Mouse (Mus musculus): ENCODE results near the gene B3gnt4.
"Not testable (repeated sequence)": the region's sequence is repeated elsewhere in the genome, so short reads cannot be mapped to it uniquely, and the experiment has no call there.

B3gnt4 gene

GRCm38 (mm10) chr5:123510160-123510559 lies at the start of gene B3gnt4:
Gene B3gnt4, plus strand, starts transcription at chr5:123510460.
- in situ Hi-C loops (cut with MboI, MseI), result no loop called here

DNA sequence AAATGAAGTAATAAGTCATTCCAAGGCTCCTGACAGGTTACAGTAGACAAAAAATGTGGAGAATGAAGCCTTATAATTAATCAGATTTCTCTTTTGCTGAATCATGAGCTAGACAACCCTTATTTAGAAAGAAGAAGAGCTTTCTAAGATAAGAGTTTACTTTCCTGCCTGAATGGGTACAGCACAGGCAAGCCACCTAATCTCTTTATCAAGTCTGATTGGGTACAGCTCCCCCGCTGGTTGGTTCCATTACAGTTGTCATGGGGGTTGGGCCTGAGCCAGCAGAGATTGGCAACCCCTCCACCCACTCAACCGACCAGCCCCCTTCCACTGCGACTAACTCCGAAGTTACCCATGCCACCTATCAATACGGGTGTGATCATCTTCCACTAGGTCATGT lies 48.8 kb upstream of the B3gnt4 start:
- in situ Hi-C loops (cut with MboI, MseI), result no loop called here

DNA sequence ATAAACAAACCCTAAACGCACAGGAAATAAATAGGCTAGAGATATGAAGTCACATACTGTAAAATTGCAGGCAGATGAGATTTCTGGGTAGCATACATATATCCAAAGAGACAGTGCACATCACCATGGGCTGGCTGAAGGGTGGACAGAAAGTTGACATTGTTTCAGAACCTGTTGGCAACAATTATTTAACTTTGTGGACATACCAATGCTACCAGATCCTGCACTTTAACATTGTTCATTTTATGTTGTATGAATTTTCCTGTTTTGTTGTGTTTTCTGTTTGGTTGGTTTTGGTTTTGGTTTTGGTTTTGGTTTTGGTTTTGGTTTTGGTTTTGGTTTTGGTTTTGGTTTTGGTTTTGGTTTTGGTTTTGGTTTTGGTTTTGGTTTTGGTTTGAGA lies 45.6 kb upstream of the B3gnt4 start:
- in situ Hi-C loops (cut with MboI, MseI), result no loop called here

DNA sequence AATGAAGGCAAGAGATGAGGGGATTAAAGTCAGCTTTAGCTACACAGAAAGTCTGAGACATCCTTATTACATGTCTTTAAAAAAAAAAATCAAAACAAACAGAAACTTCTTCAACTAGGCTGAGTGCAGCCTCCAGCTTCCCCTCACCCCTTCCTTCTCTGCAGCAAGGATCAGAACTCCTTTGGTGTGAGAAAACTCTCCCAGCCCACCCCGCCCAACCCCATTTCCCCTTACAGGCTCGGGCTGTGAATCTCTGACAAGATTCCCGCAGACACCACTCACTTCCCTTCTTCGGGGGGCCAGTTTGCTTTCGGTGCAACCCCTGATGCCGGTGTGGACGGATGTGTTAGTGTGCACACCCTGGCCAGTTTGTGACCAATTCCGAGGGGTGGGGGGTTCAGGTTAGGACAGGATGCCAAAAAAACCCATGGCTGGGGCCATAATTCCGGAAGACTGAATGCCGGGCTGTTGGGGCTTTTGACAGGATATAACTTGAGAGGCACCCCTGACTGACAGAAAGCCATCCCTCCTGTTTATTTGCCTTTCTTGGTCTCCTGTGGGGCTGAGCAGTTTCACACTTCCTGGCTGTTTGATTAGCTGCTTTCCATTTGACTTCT lies 39.4 kb upstream of the B3gnt4 start:
- in situ Hi-C loops (cut with MboI, MseI), result no loop called here

GRCm38 (mm10) chr5:123473817-123474216 lies 36.4 kb upstream of the B3gnt4 start:
- in situ Hi-C loops (cut with MboI, MseI), result no loop called here

- in situ Hi-C loops (cut with MboI, MseI), result loop anchor here (25.0 kb wide), 1 partner anchor 1274 kb away; no protein-coding TSS in a partner anchor
Observed at GRCm38 (mm10) chr5:123487659-123488395, 22.4 kb upstream of the B3gnt4 start.

- in situ Hi-C loops (cut with MboI, MseI), result loop anchor here (25.0 kb wide), 1 partner anchor 1273 kb away; no protein-coding TSS in a partner anchor
Observed at GRCm38 (mm10) chr5:123489112-123489785, 21.0 kb upstream of the B3gnt4 start, which contains the start of the genes Lrrc43 and Il31. Gene Lrrc43, plus strand, starts transcription at chr5:123489305. Gene Il31, minus strand, starts transcription at chr5:123489489.

DNA sequence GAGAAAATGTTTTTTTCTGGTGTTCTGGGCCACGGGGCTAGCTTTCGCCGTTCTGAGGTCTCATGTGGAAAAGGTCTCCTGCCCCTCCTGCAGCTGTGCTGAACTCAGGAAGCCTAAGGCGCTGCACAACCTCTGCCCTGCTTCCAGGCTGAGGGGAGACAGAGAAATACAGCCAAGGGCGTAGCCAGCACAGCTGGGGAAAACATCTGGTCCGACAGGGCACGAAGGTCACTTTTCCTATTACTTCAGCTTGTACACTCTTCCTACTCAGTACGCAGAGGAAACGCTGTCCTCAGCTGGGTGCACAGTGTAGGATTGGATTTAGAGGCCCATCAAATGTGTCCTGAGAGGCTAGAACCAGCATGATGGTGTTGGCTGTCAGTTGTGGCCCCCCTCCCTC lies 20.3 kb upstream of the B3gnt4 start:
- in situ Hi-C loops (cut with MboI, MseI), result loop anchor here (10.0 to 25.0 kb wide), 2 partner anchors 115 to 1272 kb away; no protein-coding TSS in a partner anchor

DNA sequence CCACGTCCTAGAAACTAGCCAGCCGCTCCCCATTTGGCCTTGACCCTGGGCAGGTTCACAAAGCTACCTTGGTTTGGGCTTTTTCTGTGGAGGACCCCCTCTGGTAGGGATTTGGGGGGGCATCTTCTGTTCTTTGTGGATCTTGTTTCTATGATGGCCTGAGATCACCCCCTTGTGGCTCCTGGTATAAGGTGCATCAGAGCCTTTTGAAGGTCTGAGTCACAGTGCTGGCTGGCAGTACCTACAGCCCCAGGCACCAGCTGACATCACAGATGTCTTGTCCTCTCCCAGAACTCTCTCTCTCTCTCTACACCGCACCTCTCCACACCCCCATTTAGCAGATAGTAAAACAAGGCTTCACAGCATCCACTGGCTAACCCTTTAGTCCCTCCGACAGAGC lies 10.5 kb upstream of the B3gnt4 start:
- in situ Hi-C loops (cut with MboI, MseI), result loop anchor here (5.0 to 25.0 kb wide), 3 partner anchors 57 to 1263 kb away; no protein-coding TSS in a partner anchor

DNA sequence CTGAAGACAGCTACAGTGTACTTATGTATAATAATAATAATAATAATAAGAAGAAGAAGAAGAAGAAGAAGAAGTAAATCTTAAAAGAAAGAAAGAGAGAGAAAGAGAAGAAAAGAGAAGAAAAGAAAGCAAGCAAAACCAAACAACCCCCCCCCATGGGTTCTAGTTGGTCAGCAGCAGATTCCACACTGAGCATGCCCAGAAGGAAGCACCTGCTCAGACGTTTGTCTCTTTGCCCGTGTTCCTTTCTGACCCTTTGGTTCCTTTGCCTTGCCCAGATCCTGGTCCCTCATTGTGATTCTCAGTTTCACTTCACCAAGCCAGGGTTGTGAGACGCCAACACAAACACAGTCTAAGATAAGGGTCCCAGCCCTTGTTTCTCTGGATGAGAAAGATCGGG lies 8.3 kb upstream of the B3gnt4 start:
- in situ Hi-C loops (cut with MboI, MseI), result no loop called here

DNA sequence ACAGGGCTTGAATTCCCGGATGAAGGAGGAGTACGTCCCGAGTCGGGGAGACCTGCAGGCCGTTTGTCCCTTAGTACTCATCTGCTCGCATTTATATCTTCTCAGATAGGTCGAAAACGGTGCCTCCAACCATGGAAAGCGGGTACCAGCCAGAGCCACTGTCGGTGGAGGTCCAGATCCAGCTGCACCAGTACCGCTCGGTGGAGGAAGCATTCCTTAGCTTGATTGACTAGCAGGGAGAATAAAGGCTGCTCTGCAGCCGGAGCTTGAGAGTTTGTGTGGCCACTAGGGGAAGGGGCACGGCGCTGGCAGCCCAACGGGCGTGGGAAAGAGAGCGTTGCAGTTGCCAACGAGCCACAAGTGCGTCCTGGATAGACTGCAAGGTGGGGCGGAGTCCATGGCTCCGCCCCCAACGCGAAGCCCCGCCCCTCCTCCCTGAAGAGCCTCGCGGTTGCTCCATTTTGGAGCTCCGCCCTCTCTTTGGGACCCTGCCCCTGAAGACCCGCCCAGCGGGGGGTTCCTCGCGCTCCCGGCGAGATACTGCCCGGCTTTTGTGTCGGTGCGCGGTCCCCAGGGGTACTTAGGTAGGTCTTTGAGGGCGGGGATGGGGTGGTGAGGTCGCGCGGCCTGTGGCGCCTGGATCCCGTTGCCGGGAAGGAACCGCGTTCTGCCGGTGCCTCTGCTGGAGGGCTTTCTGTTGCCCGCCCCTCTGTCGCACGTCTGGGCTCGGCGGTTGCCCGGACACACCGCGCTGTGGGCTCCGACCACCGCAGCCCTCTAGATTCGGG lies 2.1 kb upstream of the B3gnt4 start:
- in situ Hi-C loops (cut with MboI, MseI), result no loop called here

DNA sequence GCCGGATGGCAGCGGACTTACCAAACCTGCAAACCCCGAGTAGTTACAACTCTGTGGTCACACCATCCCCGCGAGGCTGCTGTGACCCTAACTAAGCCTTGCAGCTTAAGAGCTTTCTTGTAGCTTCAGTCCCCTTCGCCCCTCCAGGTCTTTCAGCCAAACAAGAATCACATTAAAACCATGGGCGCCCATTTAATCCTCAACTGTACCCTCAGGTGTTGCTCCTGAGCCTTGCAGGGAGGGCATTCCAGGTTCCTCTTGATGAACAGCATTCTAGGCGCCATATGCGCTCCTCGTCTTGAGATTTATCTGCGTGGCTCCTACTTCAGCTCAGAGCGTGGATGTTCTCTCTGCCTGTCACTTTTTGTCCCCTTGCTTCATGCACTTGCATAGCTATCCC lies 1.3 kb upstream of the B3gnt4 start:
- in situ Hi-C loops (cut with MboI, MseI), result no loop called here

DNA sequence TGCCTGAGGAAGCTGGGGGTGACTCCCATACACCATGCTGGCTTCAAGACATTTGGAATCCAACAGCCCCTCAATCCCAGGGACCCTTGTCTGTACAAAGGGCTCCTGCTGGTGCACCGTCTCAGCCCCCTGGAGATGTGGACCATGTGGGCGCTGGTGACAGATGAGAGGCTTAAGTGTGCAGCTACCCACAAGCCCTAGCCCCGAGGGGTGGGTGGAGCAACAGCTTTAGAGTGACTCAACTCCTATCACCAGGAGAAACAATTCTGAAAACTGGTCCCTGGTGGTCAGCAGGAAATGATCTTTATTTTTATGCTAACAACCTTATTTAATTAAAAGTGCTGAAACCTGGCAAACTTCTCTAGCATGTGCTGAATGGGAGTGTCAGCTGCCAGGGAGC lies 1.2 kb downstream of the B3gnt4 start:
- in situ Hi-C loops (cut with MboI, MseI), result not testable (repeated sequence)

DNA sequence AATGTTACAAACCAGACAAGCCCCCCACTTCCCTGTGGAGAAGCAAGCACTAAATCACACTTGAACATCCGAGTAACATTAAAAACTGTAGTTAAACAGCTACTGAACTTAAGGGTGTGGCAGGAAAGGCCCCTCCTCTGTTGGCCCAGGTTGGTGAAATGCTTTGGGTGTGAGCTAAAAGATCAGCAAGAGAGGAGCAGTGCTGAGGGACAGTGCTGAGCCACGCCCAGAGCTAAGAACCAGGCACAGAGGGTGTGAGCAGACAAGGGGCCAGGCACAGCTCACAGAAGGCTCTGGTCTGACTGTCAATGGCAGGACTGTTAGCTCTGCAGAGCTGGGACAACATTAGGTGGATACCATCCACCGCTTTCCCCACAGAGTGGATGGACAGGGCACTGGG lies 1.8 kb downstream of the B3gnt4 start:
- in situ Hi-C loops (cut with MboI, MseI), result no loop called here

GRCm38 (mm10) chr5:123514871-123515270 lies 4.6 kb downstream of the B3gnt4 start:
- in situ Hi-C loops (cut with MboI, MseI), result no loop called here

GRCm38 (mm10) chr5:123520666-123521065 lies 10.4 kb downstream of the B3gnt4 start:
- in situ Hi-C loops (cut with MboI, MseI), result no loop called here

GRCm38 (mm10) chr5:123521621-123522020 lies 11.4 kb downstream of the B3gnt4 start:
- in situ Hi-C loops (cut with MboI, MseI), result no loop called here

GRCm38 (mm10) chr5:123522166-123522565 lies 11.9 kb downstream of the B3gnt4 start:
- in situ Hi-C loops (cut with MboI, MseI), result no loop called here

DNA sequence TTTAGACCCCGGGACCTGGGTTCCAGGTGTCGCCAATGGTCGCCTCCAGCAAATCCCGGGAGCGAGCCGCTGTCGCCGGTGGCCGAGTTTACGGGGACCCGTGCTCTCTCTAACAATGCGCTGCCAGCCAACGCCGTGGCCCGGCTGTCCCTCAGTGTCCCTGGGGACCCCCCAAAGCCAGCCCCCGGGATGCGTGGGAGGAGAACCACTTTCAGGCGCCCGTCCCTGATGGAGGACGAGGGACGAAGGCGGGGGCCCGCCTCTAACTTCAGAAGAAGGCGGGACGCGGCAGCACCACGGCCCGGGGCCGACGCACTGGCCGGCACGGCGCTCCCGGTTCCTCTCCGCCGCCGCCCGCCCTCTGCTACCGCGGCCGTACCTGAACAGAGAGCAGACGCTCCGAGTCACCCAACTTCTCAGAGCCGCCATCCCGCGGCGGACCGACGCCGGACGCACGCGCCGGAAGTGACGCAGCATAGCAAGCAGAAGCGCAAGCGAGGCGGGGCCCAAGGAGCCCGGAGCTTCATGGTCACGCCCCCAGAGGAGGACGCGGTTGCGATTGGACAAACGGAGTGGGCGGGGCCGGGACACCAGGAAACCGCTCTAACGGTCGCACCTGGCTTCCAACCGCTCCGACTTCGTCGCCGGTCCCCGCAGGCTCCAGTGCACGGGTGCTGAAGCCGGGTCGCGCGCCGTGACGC lies 13.6 kb downstream of the B3gnt4 start, which contains the start of gene Diablo:
TSS of gene Diablo (minus strand) at position 485 of the 701 bp plus-strand sequence.
- in situ Hi-C loops (cut with MboI, MseI), result no loop called here

DNA sequence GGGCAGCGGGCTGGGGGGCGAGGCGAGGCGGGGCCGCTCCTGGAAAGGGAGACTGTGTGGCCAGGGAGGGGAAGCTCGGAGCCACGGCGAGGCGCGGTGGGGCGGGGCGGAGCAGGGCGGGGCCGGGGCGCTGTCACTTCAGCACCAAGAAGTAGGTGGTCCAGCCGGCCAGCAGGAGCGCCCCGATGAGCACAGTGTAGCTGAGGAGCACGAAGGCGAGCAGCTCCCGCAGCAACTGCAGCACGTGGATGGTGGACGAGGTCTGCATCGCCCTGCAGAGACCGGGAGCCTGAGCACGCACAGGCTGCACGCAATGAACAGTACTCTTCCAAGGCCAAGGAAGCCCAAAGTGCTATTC lies 14.1 kb downstream of the B3gnt4 start:
- in situ Hi-C loops (cut with MboI, MseI), result no loop called here

GRCm38 (mm10) chr5:123525281-123525680 lies 15.0 kb downstream of the B3gnt4 start, which contains the start of gene Gm49027:
Gene Gm49027, minus strand, starts transcription at chr5:123525488.
- in situ Hi-C loops (cut with MboI, MseI), result loop anchor here (5.0 kb wide), 1 partner anchor 52 kb away; no protein-coding TSS in a partner anchor
